9 mouse cellular contexts compared by ENCODE assay signal in the genomic region with DNA sequence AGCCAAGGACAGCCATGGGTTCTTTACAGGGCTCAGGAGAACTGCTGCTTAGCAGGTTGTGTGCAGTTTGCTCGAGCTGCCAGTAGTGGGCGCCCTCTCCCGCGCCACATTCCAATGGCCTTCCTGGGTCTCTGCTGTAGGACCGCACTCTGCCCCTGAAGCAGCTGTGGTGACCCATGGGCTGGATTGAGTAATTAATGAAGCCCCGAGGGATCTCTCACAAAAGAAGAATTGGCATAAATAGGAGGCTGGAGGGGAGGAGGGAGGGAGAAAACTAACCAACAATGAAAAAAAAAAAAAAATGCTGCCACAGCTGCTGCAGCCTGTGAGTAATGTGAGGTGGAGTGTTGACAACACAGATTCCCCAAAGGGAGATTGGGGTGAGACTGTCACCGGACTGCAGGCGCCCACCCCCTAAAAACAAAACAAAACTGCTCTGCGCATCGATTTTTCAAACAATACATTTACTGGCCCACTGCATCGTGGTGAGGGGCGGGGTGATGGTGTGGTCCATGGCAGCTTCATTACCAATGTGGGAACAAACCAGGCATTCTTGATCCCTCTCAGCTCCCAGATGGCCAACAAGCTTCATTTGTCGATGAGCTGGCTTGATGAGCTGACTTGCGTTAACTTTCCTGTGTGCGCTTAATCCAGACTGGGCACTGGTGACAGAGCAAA. TPM values are rescaled to one million over a fixed set of nuclear protein-coding genes. Genes with fewer than 3 reads are reported as not detected.
DNase-seq lines count a peak whose midpoint lies in the region; ATAC-seq and TF ChIP-seq lines count a peak whose summit lies in the region.
"Had no signal": no experiment of that assay in that cellular context is flagged by ENCODE, and none has a peak within 500 bp of the region (broad histone marks: within the 10 kb centered on the region; RNA-seq: fewer than 3 reads in every experiment).

No protein-coding gene starts in this region.

- no peak for TF ChIP-seq POLR2A in cerebellum, adult 2 months (IDR thresholded peaks at IDR 0.05; ENCODE audit: borderline replicate concordance, insufficient read depth, low read length)

- ATAC-seq in midbrain, embryonic 15.5 days (replicated peaks) = peak; percentile 78

- H3K27ac ChIP-seq in cerebellum, adult 2 months (ENCODE audit: insufficient read depth, low read length) = no peak overlapping the region
- no peak overlapping the region for H3K27ac ChIP-seq in midbrain, embryonic 15.5 days
- H3K27ac ChIP-seq: heart, embryonic 15.5 days had no signal

- no peak overlapping the region for H3K4me3 ChIP-seq in cerebellum, adult 2 months (replicated peaks; ENCODE audit: insufficient read depth, low read depth, low read length)
- H3K4me3 ChIP-seq in midbrain, embryonic 15.5 days = no peak overlapping the region
- H3K4me3 ChIP-seq: heart, embryonic 15.5 days had no signal

- peak overlapping the region; percentile 13; the same call in 1 of the 2 replicates for H3K4me2 ChIP-seq in midbrain, embryonic 15.5 days
- H3K4me2 ChIP-seq: heart, embryonic 15.5 days had no signal

- H3K36me3 ChIP-seq in midbrain, embryonic 15.5 days (replicated peaks) = no peaks in the 10 kb centered on the region
- H3K36me3 ChIP-seq: heart, embryonic 15.5 days had no signal

- DNase-seq in cerebellum, adult 2 months = peak; percentile 12 to 30
- no peak for DNase-seq in cerebellum, adult 8-10 months
- peak; percentile 44 to 46 for DNase-seq in B cell, adult 2 months
- peak; percentile 47 for DNase-seq in brain, adult 2 months (ENCODE audit: low read depth, low spot score)
- peak; percentile 47 for DNase-seq in gastrocnemius, adult 18-20 months (ENCODE audit: low spot score)
- peak; percentile 36 to 39 for DNase-seq in layer of hippocampus, postnatal 14 days (ENCODE audit: low spot score in 2 of 2)
- peak; percentile 38 for DNase-seq in thymus, postnatal 0 days (ENCODE audit: low spot score)

- H3K27me3 ChIP-seq in cerebellum, adult 2 months (ENCODE audit: control insufficient read depth, insufficient read depth, low read length) = no peaks in the 10 kb centered on the region
- H3K27me3 ChIP-seq in midbrain, embryonic 15.5 days (replicated peaks) = no peaks in the 10 kb centered on the region
- H3K27me3 ChIP-seq: heart, embryonic 15.5 days had no signal

- no peaks in the 10 kb centered on the region for H3K9me3 ChIP-seq in midbrain, embryonic 15.5 days
- H3K9me3 ChIP-seq: heart, embryonic 15.5 days had no signal

- 25% methylated on average over 15 of the region's 15 CpGs for WGBS in cerebellum, adult 2 months
- 33% methylated on average over 15 of the region's 15 CpGs for WGBS in midbrain, embryonic 15.5 days

- TF ChIP-seq CTCF in cerebellum, adult 2 months (IDR thresholded peaks at IDR 0.05; ENCODE audit: borderline replicate concordance, insufficient read depth, low read depth, low read length) = peak; percentile 53; the same call in 1 of the 2 replicates

- no peaks in the 10 kb centered on the region for H3K4me1 ChIP-seq in cerebellum, adult 2 months (ENCODE audit: control insufficient read depth, insufficient read depth, low read length)
- no peaks in the 10 kb centered on the region for H3K4me1 ChIP-seq in midbrain, embryonic 15.5 days
- H3K4me1 ChIP-seq: heart, embryonic 15.5 days had no signal

- no peak overlapping the region for H3K9ac ChIP-seq in midbrain, embryonic 15.5 days
- H3K9ac ChIP-seq: heart, embryonic 15.5 days had no signal

RNA-seq across cellular contexts. Expression of a gene that starts 25.8 kb away (rescaled TPM):
- polyA plus RNA-seq in cerebellum, adult 2 months (2012; rRNA removed) = 39.1 and 45.7 TPM in 2 replicates
- total RNA-seq in gastrocnemius, adult 18-20 months (2021) = 10 to 100 TPM; 19.0 to 63.6 TPM
- 10 to 100 TPM; 35.2 to 43.8 TPM for total RNA-seq in layer of hippocampus, postnatal 14 days (2021)
- 60.0 and 63.8 TPM in 2 replicates for polyA plus RNA-seq in midbrain, embryonic 15.5 days (2015; fragmentation: Nextera tagmentation; extraction: Ambion mirVana)
- polyA plus RNA-seq in thymus, postnatal 0 days (2015; fragmentation: Nextera tagmentation; extraction: Ambion mirVana) = 296 and 339 TPM in 2 replicates

RNA-seq across cellular contexts. Expression of a gene that starts 46.8 kb away (rescaled TPM):
- polyA plus RNA-seq in cerebellum, adult 2 months (2012; rRNA removed) = 0.06 and 0.08 TPM in 2 replicates
- total RNA-seq in gastrocnemius, adult 18-20 months (2021) = under 1 TPM; 0.21 to 0.50 TPM
- total RNA-seq in layer of hippocampus, postnatal 14 days (2021) = not detected
- not detected in 2 replicates for polyA plus RNA-seq in midbrain, embryonic 15.5 days (2015; fragmentation: Nextera tagmentation; extraction: Ambion mirVana)
- not detected in 2 replicates for polyA plus RNA-seq in thymus, postnatal 0 days (2015; fragmentation: Nextera tagmentation; extraction: Ambion mirVana)
